Mouse (Mus musculus) heart, adult 8-10 months (tissue): ENCODE results near the gene Lig1. TPM values are rescaled to one million over a fixed set of nuclear protein-coding genes. Genes with fewer than 3 reads are reported as not detected.
A peak's percentile ranks its signal among the peaks of the same experiment; 100 is the strongest.
"Not testable (repeated sequence)": the region's sequence is repeated elsewhere in the genome, so short reads cannot be mapped to it uniquely, and the experiment has no call there.

Experiments used
- DNase-seq: peaks from one replicate; pipeline ENCODE4 v3.0.0; 2022; ENCODE audit warnings: low spot score
- total RNA-seq, 4 experiments: library from RNA; stranded (reverse); gene quantifications; 2 replicates each; pipeline ENCODE4 v1.2.4; 2022

Gene Lig1
- 1 to 10 TPM; 3.0 to 4.1 (median 3.5) TPM for total RNA-seq

DNA sequence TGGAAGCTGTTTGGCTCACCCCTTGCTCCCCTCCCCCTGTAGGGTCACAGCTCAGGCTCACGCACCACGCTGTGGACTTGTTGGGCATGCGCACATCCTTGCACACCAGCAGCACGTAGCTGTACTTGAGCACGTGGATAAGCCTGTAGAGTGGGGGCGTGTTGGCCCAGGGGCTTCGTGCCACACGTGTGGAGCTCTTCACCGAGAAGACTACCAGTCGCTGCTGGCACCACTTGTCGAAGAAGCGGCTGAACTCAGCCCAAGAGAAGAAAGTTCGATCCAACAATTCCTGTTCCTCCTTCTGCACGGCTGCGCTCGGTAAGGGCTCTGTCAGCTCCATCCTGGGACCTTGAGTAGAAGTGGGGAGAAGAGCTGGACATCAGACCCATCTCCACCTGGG is at the start of gene Lig1:
Lig1 (plus strand) TSS at position 203 of the 400 bp plus-strand sequence.
- DNase-seq, result no peak

DNA sequence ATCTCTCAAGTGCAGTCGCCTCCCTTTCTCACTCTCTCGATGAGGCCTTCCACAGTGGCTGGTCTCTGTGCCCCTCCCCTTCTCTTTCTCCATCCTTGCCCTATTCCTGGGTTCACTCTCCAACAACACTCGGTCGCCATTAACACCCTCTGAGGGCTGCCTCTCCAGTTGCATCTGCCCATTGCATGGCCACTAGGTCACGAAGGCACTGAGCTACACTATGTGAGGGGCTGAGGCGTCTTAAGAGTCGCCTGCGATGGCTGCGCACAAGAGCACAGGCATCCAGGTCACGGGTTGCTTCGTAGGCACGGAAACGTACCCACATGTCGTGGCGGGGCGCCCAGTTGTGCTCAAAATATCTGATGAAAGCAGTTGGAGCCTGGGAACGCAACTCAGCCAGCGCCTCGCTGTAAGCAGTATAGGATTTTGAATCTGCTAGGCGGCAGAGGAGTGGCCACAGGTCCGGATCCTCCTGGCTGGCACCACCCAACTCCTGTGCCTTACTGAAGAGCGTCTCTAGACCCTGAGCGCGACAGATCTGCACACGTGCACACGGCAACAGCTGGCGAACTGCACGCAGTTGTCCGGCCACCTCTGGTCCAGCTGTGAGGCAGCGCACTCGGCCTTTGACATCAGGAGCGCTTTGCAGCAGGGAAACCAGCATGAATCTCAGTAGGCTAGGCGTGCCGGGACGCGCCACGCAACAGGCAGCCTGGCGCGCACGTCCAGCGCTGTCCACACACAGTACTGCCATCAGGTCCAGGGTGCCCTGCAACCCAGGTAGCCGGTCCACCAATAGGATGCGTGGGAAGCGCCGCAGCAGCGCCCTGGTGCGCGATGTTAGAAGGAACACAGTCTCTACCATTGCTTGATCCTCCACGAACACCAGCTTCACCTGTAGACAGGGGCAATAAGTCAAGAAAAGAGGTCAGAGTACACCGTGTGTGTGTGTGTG is 16.1 kb upstream of the Lig1 start:
- DNase-seq, result no peak

DNA sequence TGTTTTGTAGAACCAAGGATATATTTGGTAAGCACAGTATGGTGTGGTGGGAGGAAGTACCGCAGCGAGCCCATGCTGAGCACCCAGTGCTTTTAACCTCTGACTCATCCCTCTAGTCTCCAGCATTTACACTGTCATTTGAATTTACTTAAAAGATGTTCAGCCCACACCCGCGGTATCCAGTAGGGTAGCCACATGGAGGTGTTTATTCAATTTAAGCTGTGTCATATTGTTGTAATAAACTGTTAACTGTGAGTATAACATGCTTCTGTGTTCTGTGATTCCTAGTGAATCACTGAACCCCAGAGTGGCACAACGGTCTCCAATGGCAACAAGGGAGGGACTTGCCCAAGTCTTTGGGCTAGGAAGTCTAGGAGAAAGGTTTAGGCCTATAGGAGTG is 13.2 kb upstream of the Lig1 start:
- DNase-seq, result no peak

DNA sequence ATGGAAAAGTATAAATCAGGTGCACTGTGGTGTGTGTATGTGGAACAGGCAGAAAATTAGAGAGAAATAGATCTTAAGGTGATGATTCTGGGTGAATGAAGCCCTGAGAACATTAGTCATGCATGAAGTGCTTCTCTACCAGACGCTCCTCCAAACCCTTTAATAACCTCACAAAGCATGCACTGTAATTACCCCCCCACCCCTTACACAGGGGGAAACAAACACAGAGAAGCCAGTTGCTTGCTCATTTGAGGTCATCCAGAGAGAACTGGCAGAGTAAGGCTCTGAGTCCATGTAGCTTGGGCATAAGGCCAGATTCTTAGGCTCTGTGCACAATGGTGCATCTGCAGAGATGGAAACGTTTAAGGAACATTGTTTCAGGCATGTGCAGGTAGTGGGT is 12.7 kb upstream of the Lig1 start:
- DNase-seq, result no peak

DNA sequence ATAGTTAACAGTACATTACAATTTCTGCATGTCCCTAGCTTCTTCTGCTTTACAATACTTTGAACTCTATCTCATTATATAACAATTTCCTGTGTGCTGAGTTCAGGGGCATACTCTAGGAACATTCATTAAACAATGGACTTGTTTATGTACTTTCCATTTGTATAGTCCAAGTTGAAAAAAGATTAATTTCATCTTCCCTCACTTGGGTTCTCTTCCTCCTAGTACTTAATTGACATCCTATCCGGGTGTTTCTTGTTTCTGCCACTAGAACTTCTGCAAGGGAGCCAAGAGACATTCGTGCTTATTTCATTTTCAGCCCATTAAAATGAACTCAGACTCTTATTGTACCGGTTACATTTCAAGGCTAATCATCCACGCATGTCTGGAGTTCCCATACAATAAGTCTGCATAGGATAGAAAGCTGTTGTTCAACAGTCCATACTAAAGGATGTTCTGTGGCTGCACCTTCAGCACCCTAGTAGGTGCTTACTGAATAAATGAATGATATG is 8.3 kb upstream of the Lig1 start:
- no peak for DNase-seq

DNA sequence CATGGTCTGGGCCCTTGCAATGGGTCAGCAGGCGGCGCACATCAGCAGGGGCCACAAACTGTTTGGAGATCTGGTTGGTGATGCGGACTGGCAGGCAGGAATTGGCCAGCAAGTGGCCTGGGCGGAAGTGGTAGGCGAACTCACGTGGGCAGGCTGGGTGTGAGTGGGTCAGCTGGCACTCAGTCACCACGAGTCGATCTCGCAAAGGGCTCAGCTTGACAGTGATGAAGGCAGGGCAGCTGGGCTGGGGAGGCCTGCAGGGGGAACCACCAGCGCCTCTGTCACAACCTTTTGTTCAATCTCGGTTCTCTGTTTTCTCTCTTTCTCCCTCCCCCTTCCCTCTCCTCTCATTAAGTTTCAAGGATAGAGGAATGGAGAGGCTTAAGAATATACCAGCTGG is 7.7 kb upstream of the Lig1 start:
- no peak for DNase-seq

DNA sequence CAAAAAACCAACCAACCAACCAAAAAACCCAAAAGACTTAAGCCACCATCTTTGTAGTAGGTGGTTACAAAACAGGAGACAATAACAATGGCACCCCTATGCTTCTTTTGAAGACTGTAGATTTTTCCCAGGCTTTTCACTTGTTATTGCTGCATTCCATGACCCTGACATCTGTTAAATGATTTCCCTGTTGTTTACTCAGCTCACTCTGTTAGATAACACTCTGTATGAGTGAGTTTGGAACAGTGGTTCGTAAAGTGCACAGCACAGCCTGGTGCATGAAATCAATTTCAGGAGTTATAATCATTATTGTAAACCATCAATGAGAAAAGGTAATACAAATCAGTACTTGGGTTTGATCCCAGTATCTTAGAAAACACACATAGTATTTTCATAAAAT is 5.4 kb upstream of the Lig1 start:
- DNase-seq, result no peak

DNA sequence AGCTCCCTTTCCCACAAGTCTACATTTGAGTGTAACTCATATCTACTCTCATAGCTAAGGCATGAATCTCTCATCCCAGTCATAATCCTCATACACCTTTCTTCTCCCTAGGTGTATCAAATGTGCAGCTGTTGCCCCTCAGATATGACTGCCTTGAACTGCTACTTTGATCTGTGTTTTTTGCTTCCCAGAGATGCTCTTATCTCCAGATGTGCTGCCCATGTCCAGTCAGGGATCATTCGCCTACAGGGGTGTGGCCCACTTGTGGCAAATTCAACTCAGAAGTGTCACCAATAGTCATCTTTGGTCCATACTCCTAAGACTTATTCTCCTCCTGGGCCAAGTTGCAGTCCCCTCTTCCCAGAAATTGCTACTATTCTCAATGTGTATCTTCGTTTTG is 750 bp downstream of the Lig1 start:
- no peak for DNase-seq

DNA sequence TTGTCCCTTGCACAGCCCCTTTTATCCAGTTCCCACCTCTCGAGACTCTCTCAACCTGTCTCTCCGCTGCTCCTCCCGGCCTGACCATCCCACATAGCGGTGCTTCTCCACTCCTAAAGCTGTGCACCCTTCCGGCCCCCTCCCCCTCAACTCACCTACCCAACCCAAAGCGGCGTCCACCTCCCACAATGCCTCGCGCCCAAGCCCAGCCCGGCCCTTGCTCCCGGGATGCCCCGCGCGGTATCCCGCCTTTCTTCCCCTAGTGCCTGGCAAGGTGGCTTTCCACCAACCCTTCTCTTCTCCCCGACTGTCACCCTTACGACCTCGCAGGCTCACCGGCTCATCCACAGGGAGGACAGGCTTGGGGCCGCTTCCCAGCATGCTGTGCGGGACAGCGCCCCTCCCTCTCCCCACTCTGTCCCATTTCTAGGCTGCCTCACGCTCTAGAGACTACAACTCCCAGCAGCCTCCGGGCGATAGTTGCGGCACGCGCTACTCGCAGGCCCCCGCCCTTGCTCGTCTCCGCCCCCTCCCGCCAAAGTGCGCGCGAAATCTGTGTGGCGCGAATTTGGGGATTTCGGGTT is 1.3 kb downstream of the Lig1 start, which contains the start of gene Zswim9:
Zswim9 (minus strand) TSS at position 414 of the 584 bp plus-strand sequence.
- peak; percentile 92 for DNase-seq

DNA sequence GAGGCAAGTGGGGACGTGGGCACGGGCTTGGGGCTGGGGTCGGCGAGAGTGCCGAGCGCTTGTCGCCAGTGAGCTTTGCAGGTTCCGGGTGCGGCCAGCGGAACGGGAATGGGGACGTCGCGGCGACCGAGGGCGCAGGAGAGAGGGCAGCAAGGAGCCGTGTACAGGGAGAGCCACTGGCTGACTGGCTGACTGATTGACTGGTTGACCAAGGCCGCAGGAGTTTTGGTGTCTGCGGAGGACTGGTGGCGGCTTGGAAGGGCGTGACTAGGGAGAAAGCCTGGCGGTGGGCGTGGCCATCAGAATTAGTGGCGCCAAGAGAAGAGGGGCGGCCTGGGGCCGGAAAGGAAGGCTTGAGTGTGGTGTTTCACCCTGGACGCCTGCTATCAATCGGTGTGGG is 1.9 kb downstream of the Lig1 start:
- DNase-seq, result not testable (repeated sequence)

DNA sequence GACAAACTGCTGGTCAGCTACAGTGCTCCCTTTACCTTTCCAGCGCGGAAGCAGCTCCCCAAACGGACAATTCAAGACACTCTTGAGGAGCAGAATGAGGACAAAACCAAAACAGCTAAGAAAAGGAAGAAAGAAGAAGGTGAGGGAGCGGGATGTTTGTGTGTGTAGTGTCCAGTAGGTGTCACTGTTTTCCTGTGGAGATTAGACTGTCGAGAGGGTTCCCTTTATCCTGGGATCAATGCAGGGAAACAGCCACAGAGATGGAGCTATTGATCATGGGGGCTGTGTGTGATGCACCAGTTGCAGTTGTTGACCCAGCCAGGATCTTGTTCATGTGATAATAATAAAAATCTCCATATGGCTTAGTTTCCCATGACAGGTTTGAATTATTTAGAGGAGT is 11.5 kb downstream of the Lig1 start:
- DNase-seq, result no peak

DNA sequence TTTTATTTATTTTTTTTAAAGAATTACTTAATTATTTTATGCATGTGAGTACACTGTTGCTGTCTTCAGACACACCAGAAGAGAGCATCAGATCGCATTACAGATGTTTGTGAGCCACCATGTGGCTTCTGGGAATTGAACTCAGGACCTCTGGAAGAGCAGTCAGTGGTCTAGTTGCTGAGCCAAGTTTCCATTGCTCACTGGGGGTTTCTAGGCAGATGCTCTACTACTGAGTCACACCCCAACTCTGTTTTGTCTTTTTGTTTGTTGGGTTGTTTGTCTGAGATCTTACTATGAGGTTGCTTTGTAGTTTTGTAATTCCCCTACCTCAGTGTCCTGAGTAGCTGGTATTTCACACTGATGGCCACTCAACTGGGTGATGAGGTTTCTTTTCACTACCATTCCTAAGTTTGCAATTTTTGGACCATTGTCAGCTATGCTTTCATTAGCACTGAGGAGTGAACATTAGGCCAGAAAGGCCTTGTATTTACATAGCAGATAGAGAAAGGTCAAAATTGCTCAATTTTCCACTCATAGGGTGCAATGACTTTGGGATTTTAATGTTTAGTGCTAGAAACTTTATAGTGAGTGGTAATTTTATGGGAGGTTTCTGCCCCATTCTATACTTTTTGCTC is 13.1 kb downstream of the Lig1 start:
- no peak for DNase-seq

DNA sequence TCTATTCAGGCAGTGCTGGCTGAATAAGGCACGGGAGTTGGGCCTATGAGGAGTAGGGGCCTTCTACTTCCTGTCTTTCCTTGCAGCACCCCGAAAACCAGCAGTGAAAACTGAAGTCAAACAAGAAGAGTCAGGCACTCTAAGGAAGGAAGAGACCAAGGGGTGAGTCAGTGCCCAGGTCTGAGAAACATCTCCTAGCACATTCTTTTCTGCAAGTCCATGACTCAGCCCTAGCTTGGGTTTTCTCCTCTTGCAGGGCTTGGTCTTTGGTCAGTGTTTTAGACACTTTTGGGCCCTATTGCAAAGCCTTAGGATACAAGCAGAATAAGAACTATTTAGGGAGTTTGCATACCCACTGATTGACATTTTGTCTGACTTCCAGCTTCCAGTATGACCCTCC is 14.3 kb downstream of the Lig1 start:
- DNase-seq, result no peak

DNA sequence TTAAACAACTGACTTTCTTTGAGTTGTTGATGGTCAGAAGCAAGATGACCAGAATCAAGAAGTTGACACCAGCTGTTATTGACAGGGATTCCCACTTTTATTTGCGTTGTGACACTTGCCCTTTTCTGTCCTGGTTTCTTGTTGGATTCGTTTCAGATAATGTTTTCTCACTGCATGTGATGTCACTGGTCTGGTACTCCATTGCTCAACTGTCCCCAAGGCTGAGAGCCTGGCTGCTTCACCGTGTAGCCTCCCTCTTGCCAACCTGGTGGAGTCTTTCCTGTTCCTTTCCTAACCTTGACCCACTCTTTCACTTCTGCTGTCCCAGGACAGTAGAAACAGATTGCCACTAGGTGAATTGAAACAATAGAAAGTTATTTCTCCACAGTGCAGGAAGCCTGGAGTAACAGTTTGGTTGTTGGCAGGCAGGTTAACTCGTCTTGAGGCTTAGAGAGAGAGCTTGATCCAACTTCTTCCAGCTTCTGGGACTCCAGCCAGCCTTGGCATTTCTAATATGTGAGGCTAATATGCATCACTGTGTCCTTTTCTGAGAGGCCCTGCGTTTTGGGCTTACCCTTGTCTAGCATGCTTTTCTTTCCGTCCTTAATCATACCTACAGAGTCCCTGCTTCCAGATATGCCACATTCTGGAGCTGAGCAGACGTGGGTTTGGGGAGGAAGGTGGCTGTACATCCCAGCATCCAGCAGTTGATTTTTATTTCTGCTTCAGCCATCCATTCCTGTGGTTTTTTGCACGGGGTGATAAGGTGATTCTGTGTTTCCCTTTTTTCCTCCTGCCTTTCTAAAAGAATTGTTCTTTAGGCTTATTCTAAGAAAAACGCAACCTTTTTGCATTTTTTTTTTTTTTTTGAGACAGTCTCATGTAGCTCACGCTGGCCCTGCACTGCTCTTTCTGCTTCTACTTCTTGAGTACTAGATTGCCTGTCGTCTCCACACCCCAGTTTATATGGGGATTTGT is 17.1 kb downstream of the Lig1 start:
- no peak for DNase-seq

DNA sequence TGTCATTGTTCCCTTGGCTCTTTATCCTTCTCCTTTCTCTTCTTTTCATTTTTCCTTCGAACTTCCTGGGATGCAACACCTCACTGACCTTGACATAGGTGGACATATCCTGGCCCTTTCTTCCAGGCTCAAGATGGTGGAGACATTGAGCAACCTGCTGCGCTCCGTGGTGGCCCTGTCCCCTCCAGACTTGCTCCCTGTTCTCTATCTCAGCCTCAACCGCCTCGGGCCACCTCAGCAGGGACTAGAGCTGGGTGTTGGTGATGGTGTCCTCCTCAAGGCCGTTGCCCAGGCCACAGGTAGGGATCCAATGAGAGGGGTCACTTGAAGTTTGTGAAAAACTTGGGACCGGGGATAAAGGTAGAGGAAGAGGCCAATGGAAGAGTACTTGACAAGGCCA is 18.2 kb downstream of the Lig1 start:
- no peak for DNase-seq

DNA sequence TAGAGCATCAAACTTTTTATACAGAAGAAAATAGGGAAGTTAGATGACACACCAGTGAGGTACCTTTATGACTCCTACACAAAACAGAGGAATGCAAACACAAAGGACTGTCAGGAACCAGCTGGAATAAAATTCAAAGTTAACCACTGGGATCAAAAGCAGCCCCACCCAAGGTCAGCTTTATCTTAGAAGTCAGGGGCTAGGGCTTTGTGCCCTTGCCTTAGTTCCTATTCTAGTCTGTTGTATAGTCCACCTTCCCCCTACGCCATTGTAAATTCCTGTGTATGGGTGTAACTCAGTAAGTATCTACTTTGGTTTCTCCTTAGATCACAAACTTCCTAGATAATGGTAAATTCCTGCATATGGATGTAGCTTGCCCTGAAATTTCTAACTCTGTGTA is 20.6 kb downstream of the Lig1 start:
- DNase-seq, result no peak

DNA sequence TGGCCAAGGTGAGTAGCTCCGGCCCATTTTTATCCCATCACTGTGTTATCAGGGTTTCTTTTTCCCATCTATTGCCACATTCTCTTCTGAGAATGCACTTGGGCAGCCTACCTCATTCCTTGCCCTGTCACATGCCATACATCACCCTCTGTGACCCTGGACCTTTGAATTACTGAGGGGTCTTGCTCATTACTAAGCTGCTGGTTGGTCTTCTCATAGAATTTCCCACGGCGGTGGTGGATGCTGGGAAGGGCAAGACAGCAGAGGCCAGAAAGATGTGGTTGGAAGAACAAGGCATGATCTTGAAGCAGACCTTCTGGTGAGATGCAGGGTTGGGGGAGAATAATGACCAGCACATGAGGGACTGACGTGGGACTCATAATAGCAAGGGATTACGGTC is 21.7 kb downstream of the Lig1 start:
- DNase-seq, result no peak

DNA sequence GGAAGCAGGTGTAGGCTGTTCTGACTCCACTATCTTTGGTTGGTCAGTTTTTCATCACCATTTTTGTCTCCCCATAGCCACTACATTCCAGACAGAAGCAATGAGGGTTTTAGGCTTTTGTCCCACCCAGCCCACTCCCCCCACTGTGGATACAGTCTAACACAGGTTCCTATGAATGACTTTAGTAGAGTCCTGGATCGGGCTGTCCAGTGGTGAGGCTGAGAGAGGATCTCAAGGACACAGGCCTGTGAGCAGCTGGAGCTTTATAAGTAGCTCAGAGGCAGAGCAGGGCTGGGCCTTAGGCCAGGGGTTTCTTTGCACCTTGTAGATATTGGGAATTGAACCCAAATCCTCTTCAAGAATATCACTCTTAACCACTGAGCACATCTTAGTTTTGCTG is 24.6 kb downstream of the Lig1 start:
- DNase-seq, result no peak

DNA sequence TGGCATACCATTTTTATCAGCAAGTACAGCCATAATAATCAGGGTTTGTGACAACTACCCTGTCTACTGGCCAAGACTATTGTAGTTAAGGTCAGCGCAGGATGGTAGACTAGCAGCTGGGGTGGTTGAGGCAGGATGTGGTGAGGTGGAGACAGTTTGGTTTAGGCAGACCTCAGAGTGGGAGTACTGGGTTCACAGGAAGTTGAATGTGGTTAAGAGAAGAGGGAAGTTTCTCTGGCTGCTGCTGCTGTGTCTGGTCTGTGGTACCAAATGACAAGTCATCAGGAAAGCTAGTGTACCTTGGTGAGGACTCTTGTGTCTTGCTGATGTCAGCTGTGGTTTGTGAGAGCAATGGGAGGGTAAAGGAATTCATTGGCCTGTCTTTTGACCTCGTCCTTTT is 25.7 kb downstream of the Lig1 start:
- no peak for DNase-seq

DNA sequence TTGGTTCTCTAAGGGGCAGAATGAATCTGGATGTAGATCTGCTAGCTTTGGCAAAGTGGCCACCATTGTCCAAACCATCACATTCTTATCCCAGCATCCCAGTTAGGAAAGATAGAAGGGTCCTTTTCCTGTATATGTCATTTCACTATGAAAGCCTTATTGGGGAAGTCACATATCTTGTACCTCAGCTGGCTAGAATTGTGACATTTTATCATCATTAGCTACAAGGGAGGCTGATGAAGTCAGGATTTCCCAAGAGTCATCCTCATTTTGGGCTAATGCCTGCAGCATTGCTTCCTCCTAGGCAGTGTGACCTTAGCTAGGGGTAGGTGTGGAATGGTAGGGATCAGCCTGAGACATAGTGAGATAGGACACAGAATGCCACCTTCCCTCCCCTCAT is 26.3 kb downstream of the Lig1 start:
- DNase-seq, result no peak

DNA sequence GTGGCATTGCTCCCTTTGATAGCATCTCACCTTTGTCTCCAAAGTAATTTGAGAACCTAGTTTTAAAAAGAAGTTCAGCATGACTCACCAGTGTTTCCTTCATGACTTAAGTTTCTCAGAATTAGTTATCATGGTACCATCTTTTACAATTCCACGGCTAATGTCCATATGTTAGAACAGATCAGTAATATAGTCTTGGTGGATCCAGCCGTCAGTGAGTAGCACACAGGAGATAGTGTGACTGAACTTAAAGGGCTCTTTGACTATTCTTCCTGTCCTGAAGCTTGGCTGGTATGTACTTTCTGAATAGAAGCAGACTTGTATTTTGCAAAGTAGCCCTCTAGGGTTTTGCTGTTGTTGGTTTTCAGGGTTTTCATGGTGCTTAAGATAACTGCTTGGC is 32.3 kb downstream of the Lig1 start:
- DNase-seq, result no peak
